Mouse (Mus musculus): Measurements from ENCODE around the gene Optn.

DNA sequence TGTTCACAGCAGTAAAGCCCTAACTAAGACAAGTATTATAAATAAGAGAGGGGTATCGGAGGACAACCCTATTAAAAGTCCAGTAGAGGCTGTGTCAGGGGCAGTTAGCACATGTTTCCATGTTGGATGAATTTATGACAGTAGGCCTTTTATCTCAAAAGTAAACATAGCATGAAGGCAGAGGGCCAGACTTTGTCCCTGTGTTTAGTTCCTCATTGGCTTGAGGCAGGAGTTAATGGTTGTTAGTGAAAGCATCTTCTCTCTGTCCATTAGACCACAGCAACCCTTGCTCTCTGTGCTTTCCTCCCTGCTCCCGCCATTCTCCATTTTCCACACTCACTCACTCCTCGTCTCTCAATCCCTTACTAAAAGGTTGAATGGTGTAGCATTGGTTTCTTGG lies 9.9 kb upstream of the Optn start:
- TF ChIP-seq CTCF (IDR thresholded peaks at IDR 0.05; ENCODE audit: low read depth, low read length) = no peak
- TF ChIP-seq POLR2A (IDR thresholded peaks at IDR 0.05; ENCODE audit: extremely low read depth, insufficient read depth, low read length) = no peak
